Mouse (Mus musculus): Measurements from ENCODE around the gene Fap. TPM values are rescaled to one million over a fixed set of nuclear protein-coding genes. Genes with fewer than 3 reads are reported as not detected.

The Fap gene
- polyA plus RNA-seq, 1 experiment from 2014 or later: 0.40 TPM

DNA sequence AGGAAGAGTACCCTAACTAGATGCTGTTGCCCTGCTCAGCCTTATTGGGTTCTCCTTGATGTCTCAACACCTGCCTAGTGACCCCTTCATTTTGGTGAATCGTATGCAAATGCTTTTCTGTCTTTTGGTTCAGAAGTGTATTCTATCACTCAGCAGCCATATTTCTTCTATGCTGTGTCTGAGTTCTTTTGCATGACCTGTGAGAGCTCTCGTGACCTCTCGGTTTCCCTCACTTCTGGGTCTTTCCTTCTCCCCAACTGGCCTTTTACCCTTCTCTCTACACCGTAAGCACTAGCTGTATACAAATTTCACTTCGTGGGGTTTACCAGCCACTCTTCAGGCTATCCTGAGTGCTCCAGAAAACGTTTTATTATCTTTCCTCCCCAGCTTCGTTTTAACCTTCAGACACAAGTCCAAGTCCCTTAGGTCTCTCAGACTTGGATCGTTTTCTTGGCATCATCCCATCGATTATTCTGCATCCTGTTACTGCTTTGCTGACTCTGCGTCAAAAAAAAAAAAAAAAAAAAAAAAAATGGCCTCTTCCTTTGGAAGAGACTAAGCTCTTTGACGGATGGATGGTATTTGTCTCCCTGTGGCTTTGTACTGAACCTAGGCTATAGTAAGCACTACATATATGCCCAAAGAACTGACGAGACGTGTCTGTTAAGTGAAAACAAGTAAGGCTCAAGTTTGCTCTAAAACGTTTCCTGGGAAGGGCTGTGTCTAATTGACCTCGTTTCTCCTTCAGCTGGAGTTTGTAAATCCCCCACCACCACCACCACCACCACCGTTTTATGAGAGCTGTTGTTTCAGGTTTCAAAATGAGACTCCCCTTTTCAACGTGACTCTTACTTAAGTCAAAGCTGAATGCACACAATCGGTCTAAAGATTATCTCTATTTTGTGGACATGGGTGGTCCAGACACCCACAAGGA, 114.4 kb downstream of the Fap start:
- Histone ChIP-seq H3K27me3 (ENCODE audit: control insufficient read depth, insufficient read depth, low read length) (no peaks in the 10 kb centered on the region), H3K4me1 (ENCODE audit: control insufficient read depth, insufficient read depth, low read length) (no peaks in the 10 kb centered on the region), H3K4me2 (ENCODE audit: low read depth, low read length) (no peak overlapping the region), H3K9ac (replicated peaks; ENCODE audit: low read depth, low read length) (no peak overlapping the region), H3K9me3 (ENCODE audit: control insufficient read depth, low read length) (no peaks in the 10 kb centered on the region), H3K27ac (ENCODE audit: low read depth, low read length) (no peak overlapping the region), H3K36me3 (ENCODE audit: control insufficient read depth, insufficient read depth, low read length) (no peaks in the 10 kb centered on the region), H3K4me3 (ENCODE audit: low read depth, low read length) (no peak overlapping the region)
- WGBS: 68% methylated on average over 18 of the region's 18 CpGs
- no peak for ATAC-seq (ENCODE audit: low read depth)

- no peaks in the 10 kb centered on the region for H3K9me3 ChIP-seq (ENCODE audit: control insufficient read depth, low read length)
- no peaks in the 10 kb centered on the region for H3K27me3 ChIP-seq (ENCODE audit: control insufficient read depth, insufficient read depth, low read length)
- H3K4me2 ChIP-seq (ENCODE audit: low read depth, low read length): no peak overlapping the region
- ATAC-seq (ENCODE audit: low read depth): no peak
- no peaks in the 10 kb centered on the region for H3K36me3 ChIP-seq (ENCODE audit: control insufficient read depth, insufficient read depth, low read length)
- WGBS: 45% methylated on average over 9 of the region's 9 CpGs
- no peaks in the 10 kb centered on the region for H3K4me1 ChIP-seq (ENCODE audit: control insufficient read depth, insufficient read depth, low read length)
- H3K4me3 ChIP-seq (ENCODE audit: low read depth, low read length): no peak overlapping the region
- H3K9ac ChIP-seq (replicated peaks; ENCODE audit: low read depth, low read length): no peak overlapping the region
- no peak overlapping the region for H3K27ac ChIP-seq (ENCODE audit: low read depth, low read length)
Measured at GRCm38 (mm10) chr2:62458070-62458469, 115.8 kb downstream of the Fap start.

GRCm38 (mm10) chr2:62454991-62455390, 118.9 kb downstream of the Fap start:
- no peak overlapping the region for H3K4me2 ChIP-seq (ENCODE audit: low read depth, low read length)
- no peak overlapping the region for H3K27ac ChIP-seq (ENCODE audit: low read depth, low read length)
- WGBS: 91% methylated on average over 11 of the region's 11 CpGs
- no peaks in the 10 kb centered on the region for H3K4me1 ChIP-seq (ENCODE audit: control insufficient read depth, insufficient read depth, low read length)
- no peaks in the 10 kb centered on the region for H3K27me3 ChIP-seq (ENCODE audit: control insufficient read depth, insufficient read depth, low read length)
- H3K4me3 ChIP-seq (ENCODE audit: low read depth, low read length): no peak overlapping the region
- H3K9me3 ChIP-seq (ENCODE audit: control insufficient read depth, low read length): no peaks in the 10 kb centered on the region
- H3K9ac ChIP-seq (replicated peaks; ENCODE audit: low read depth, low read length): no peak overlapping the region
- no peak for ATAC-seq (ENCODE audit: low read depth)
- H3K36me3 ChIP-seq (ENCODE audit: control insufficient read depth, insufficient read depth, low read length): no peaks in the 10 kb centered on the region

- Histone ChIP-seq H3K27ac (ENCODE audit: low read depth, low read length) (no peak overlapping the region), H3K4me1 (ENCODE audit: control insufficient read depth, insufficient read depth, low read length) (no peaks in the 10 kb centered on the region), H3K27me3 (ENCODE audit: control insufficient read depth, insufficient read depth, low read length) (no peaks in the 10 kb centered on the region), H3K9ac (replicated peaks; ENCODE audit: low read depth, low read length) (no peak overlapping the region), H3K4me3 (ENCODE audit: low read depth, low read length) (no peak overlapping the region), H3K9me3 (ENCODE audit: control insufficient read depth, low read length) (no peaks in the 10 kb centered on the region), H3K4me2 (ENCODE audit: low read depth, low read length) (no peak overlapping the region), H3K36me3 (ENCODE audit: control insufficient read depth, insufficient read depth, low read length) (no peaks in the 10 kb centered on the region)
- 88% methylated on average over 6 of the region's 6 CpGs for WGBS
- ATAC-seq (ENCODE audit: low read depth): no peak
Measured at GRCm38 (mm10) chr2:62454033-62454432, 119.8 kb downstream of the Fap start.

Other genes with a start within 250 kb of the Fap start
- gene Dpp4, start 161.8 kb downstream of the Fap start, polyA plus RNA-seq (2014; fragmentation: Nextera tagmentation; extraction: Ambion mirVana): 0.88 and 3.9 TPM in 2 replicates
- 0.21 TPM in 1 of 2 replicates, not detected in the other for gene Gcg, start 90.4 kb downstream of the Fap start, polyA plus RNA-seq (2014; fragmentation: Nextera tagmentation; extraction: Ambion mirVana)
- 0.47 and 0.80 TPM in 2 replicates for gene Ifih1, start 72.2 kb upstream of the Fap start, polyA plus RNA-seq (2014; fragmentation: Nextera tagmentation; extraction: Ambion mirVana)
- 3.1 and 3.5 TPM in 2 replicates for gene Gca, start 90.2 kb upstream of the Fap start, polyA plus RNA-seq (2014; fragmentation: Nextera tagmentation; extraction: Ambion mirVana)

All from neural tube, embryonic 14.5 days (tissue).